Mouse (Mus musculus): ENCODE data around the gene Poln. TPM values are rescaled to one million over a fixed set of nuclear protein-coding genes. Genes with fewer than 3 reads are reported as not detected.

Gene Poln
- 0.49 and 0.89 TPM in 2 replicates for polyA plus RNA-seq (2014; fragmentation: Nextera tagmentation; extraction: Ambion mirVana)

GRCm38 (mm10) chr5:34168950-34169891 lies at the start of gene Poln, which contains the start of gene Haus3:
Gene Poln, minus strand, starts transcription at chr5:34169448.
Gene Haus3, minus strand, starts transcription at chr5:34169527.
- Histone ChIP-seq H3K9ac (ENCODE audit: low read length) (peak within 1 kb of the TSS; percentile 80), H3K4me1 (ENCODE audit: control insufficient read depth, insufficient read depth, low read length) (peaks cover 8% of the 10 kb centered on the region; the same call in 1 of the 2 replicates), H3K4me3 (ENCODE audit: low read depth, low read length) (peak within 1 kb of the TSS; percentile 73), H3K27ac (ENCODE audit: low read depth, low read length) (peak within 1 kb of the TSS; percentile 86), H3K36me3 (ENCODE audit: control insufficient read depth, insufficient read depth, low read length) (peaks cover 18% of the 10 kb centered on the region; the same call in 1 of the 2 replicates), H3K27me3 (replicated peaks; ENCODE audit: control insufficient read depth, insufficient read depth, low read length) (no peaks in the 10 kb centered on the region), H3K4me2 (ENCODE audit: low read length) (peak within 1 kb of the TSS; percentile 61), H3K9me3 (replicated peaks; ENCODE audit: control insufficient read depth, low read length) (no peaks in the 10 kb centered on the region)
- DNase-seq (ENCODE audit: low spot score) (peak; percentile 99), ATAC-seq (peak; percentile 100)
- under 1% methylated on average over 57 of the region's 57 CpGs for WGBS

DNA sequence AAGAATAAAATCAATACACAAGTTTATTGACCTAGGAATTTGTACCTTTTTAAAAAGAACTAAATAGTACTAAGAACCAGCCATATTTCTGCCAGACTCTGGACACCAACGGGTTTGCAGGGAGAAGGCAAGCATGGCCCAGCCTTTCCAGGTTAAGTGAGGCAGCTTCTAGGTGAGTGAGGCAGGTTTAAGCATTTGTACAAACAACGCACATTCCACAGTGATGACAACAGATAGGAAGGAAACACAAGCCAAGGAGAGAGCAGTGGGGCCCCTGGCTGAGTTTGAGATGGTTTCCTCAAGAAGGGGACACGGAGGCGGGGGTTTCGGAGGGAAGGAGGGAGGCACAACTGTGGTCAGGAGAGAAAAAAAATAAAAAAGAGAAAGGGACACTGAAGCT lies 49.4 kb upstream of the Poln start:
- no peak overlapping the region for H3K4me2 ChIP-seq (ENCODE audit: low read length)
- 82% methylated on average over 5 of the region's 5 CpGs for WGBS
- H3K27ac ChIP-seq (ENCODE audit: low read depth, low read length): no peak overlapping the region
- no peaks in the 10 kb centered on the region for H3K9me3 ChIP-seq (replicated peaks; ENCODE audit: control insufficient read depth, low read length)
- H3K36me3 ChIP-seq (ENCODE audit: control insufficient read depth, insufficient read depth, low read length): no peaks in the 10 kb centered on the region
- no peak for DNase-seq (ENCODE audit: low spot score)
- H3K9ac ChIP-seq (ENCODE audit: low read length): no peak overlapping the region
- no peak for ATAC-seq
- H3K4me1 ChIP-seq (ENCODE audit: control insufficient read depth, insufficient read depth, low read length): no peaks in the 10 kb centered on the region
- H3K27me3 ChIP-seq (replicated peaks; ENCODE audit: control insufficient read depth, insufficient read depth, low read length): no peaks in the 10 kb centered on the region
- no peak overlapping the region for H3K4me3 ChIP-seq (ENCODE audit: low read depth, low read length)

- H3K9me3 ChIP-seq (replicated peaks; ENCODE audit: control insufficient read depth, low read length): no peaks in the 10 kb centered on the region
- no peak overlapping the region for H3K27ac ChIP-seq (ENCODE audit: low read depth, low read length)
- 72% methylated on average over 9 of the region's 9 CpGs for WGBS
- no peaks in the 10 kb centered on the region for H3K4me1 ChIP-seq (ENCODE audit: control insufficient read depth, insufficient read depth, low read length)
- H3K36me3 ChIP-seq (ENCODE audit: control insufficient read depth, insufficient read depth, low read length): no peaks in the 10 kb centered on the region
- no peak overlapping the region for H3K9ac ChIP-seq (ENCODE audit: low read length)
- H3K4me3 ChIP-seq (ENCODE audit: low read depth, low read length): no peak overlapping the region
- no peak for ATAC-seq
- no peak for DNase-seq (ENCODE audit: low spot score)
- H3K27me3 ChIP-seq (replicated peaks; ENCODE audit: control insufficient read depth, insufficient read depth, low read length): no peaks in the 10 kb centered on the region
- no peak overlapping the region for H3K4me2 ChIP-seq (ENCODE audit: low read length)
Observed at GRCm38 (mm10) chr5:34217756-34218155, 48.5 kb upstream of the Poln start.

GRCm38 (mm10) chr5:34216025-34216424 lies 46.8 kb upstream of the Poln start:
- Histone ChIP-seq H3K4me1 (ENCODE audit: control insufficient read depth, insufficient read depth, low read length) (no peaks in the 10 kb centered on the region), H3K27me3 (replicated peaks; ENCODE audit: control insufficient read depth, insufficient read depth, low read length) (no peaks in the 10 kb centered on the region), H3K4me3 (ENCODE audit: low read depth, low read length) (no peak overlapping the region), H3K27ac (ENCODE audit: low read depth, low read length) (no peak overlapping the region), H3K4me2 (ENCODE audit: low read length) (no peak overlapping the region), H3K9ac (ENCODE audit: low read length) (no peak overlapping the region), H3K9me3 (replicated peaks; ENCODE audit: control insufficient read depth, low read length) (no peaks in the 10 kb centered on the region), H3K36me3 (ENCODE audit: control insufficient read depth, insufficient read depth, low read length) (no peaks in the 10 kb centered on the region)
- ATAC-seq (no peak), DNase-seq (ENCODE audit: low spot score) (no peak)
- WGBS: 83% methylated on average over 7 of the region's 7 CpGs

- no peak overlapping the region for H3K27ac ChIP-seq (ENCODE audit: low read depth, low read length)
- no peak for ATAC-seq
- no peak overlapping the region for H3K4me2 ChIP-seq (ENCODE audit: low read length)
- no peaks in the 10 kb centered on the region for H3K9me3 ChIP-seq (replicated peaks; ENCODE audit: control insufficient read depth, low read length)
- no peak for DNase-seq (ENCODE audit: low spot score)
- no peaks in the 10 kb centered on the region for H3K27me3 ChIP-seq (replicated peaks; ENCODE audit: control insufficient read depth, insufficient read depth, low read length)
- WGBS: 81% methylated on average over 8 of the region's 8 CpGs
- H3K36me3 ChIP-seq (ENCODE audit: control insufficient read depth, insufficient read depth, low read length): no peaks in the 10 kb centered on the region
- no peak overlapping the region for H3K4me3 ChIP-seq (ENCODE audit: low read depth, low read length)
- no peak overlapping the region for H3K9ac ChIP-seq (ENCODE audit: low read length)
- no peaks in the 10 kb centered on the region for H3K4me1 ChIP-seq (ENCODE audit: control insufficient read depth, insufficient read depth, low read length)
Observed at GRCm38 (mm10) chr5:34213659-34214058, 44.4 kb upstream of the Poln start.

- WGBS: 0% methylated on average over 1 of the region's 1 CpGs
Observed at GRCm38 (mm10) chr5:34210279-34210678, 41.0 kb upstream of the Poln start.

GRCm38 (mm10) chr5:34207503-34207902 lies 38.3 kb upstream of the Poln start:
- no peak for DNase-seq (ENCODE audit: low spot score)
- Histone ChIP-seq H3K4me1 (ENCODE audit: control insufficient read depth, insufficient read depth, low read length) (no peaks in the 10 kb centered on the region), H3K4me3 (ENCODE audit: low read depth, low read length) (no peak overlapping the region), H3K4me2 (ENCODE audit: low read length) (no peak overlapping the region), H3K9ac (ENCODE audit: low read length) (no peak overlapping the region), H3K27ac (ENCODE audit: low read depth, low read length) (no peak overlapping the region), H3K9me3 (replicated peaks; ENCODE audit: control insufficient read depth, low read length) (no peaks in the 10 kb centered on the region), H3K36me3 (ENCODE audit: control insufficient read depth, insufficient read depth, low read length) (no peaks in the 10 kb centered on the region), H3K27me3 (replicated peaks; ENCODE audit: control insufficient read depth, insufficient read depth, low read length) (no peaks in the 10 kb centered on the region)
- no peak for ATAC-seq
- 48% methylated on average over 3 of the region's 3 CpGs for WGBS

More at GRCm38 (mm10) chr5:34210279-34210678, 41.0 kb upstream of the Poln start:
- H3K9me3 ChIP-seq (replicated peaks; ENCODE audit: control insufficient read depth, low read length): no peaks in the 10 kb centered on the region
- H3K36me3 ChIP-seq (ENCODE audit: control insufficient read depth, insufficient read depth, low read length): no peaks in the 10 kb centered on the region
- no peak overlapping the region for H3K9ac ChIP-seq (ENCODE audit: low read length)
- ATAC-seq: peak; percentile 69
- H3K27me3 ChIP-seq (replicated peaks; ENCODE audit: control insufficient read depth, insufficient read depth, low read length): no peaks in the 10 kb centered on the region
- H3K4me2 ChIP-seq (ENCODE audit: low read length): no peak overlapping the region
- no peak overlapping the region for H3K27ac ChIP-seq (ENCODE audit: low read depth, low read length)
- no peaks in the 10 kb centered on the region for H3K4me1 ChIP-seq (ENCODE audit: control insufficient read depth, insufficient read depth, low read length)
- DNase-seq (ENCODE audit: low spot score): peak; percentile 90
- no peak overlapping the region for H3K4me3 ChIP-seq (ENCODE audit: low read depth, low read length)

DNA sequence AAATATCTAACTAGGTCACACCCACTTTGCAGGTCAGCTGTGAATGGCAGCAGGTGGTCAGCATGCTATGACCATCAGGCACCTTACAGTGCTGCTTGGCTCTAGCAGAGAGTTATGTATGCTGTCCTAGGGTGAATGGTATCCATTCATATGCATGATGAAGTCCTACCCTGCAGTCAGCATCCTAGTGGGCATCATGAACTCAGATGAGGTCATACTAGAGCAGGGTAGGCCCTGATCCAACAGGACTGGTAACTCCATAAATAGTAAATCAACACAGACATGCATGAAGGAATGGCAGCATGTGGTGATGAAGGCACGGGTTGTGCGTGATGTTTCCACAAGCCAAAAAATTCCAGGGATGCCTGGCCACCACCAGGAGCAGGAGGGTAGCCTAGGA lies 36.5 kb upstream of the Poln start:
- no peak overlapping the region for H3K4me3 ChIP-seq (ENCODE audit: low read depth, low read length)
- no peak overlapping the region for H3K9ac ChIP-seq (ENCODE audit: low read length)
- H3K4me2 ChIP-seq (ENCODE audit: low read length): no peak overlapping the region
- H3K27me3 ChIP-seq (replicated peaks; ENCODE audit: control insufficient read depth, insufficient read depth, low read length): no peaks in the 10 kb centered on the region
- no peak for DNase-seq (ENCODE audit: low spot score)
- H3K36me3 ChIP-seq (ENCODE audit: control insufficient read depth, insufficient read depth, low read length): no peaks in the 10 kb centered on the region
- no peaks in the 10 kb centered on the region for H3K9me3 ChIP-seq (replicated peaks; ENCODE audit: control insufficient read depth, low read length)
- ATAC-seq: no peak
- no peak overlapping the region for H3K27ac ChIP-seq (ENCODE audit: low read depth, low read length)
- H3K4me1 ChIP-seq (ENCODE audit: control insufficient read depth, insufficient read depth, low read length): no peaks in the 10 kb centered on the region
- WGBS: 93% methylated on average over 2 of the region's 2 CpGs

DNA sequence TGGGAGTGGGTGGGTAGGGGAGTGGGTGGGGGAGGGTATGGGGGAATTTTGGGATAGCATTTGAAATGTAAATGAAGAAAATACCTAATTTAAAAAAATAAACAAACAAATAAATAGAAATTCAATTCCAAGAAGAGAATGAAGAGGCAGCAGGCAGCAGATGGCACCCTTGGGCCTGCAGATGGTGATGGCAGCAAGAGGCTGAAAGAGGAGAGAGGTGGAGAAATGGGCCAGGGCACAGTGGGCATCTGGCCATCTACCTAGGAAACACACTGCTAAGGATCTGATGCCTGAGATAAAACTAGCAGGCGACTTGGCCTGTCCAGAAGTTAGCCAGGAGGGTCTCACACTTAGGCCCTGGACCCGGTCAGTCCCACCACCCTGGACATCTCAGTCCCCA lies 35.7 kb upstream of the Poln start:
- no peak overlapping the region for H3K4me3 ChIP-seq (ENCODE audit: low read depth, low read length)
- 76% methylated on average over 2 of the region's 2 CpGs for WGBS
- ATAC-seq: no peak
- H3K9ac ChIP-seq (ENCODE audit: low read length): no peak overlapping the region
- no peak for DNase-seq (ENCODE audit: low spot score)
- H3K9me3 ChIP-seq (replicated peaks; ENCODE audit: control insufficient read depth, low read length): no peaks in the 10 kb centered on the region
- no peak overlapping the region for H3K27ac ChIP-seq (ENCODE audit: low read depth, low read length)
- H3K27me3 ChIP-seq (replicated peaks; ENCODE audit: control insufficient read depth, insufficient read depth, low read length): no peaks in the 10 kb centered on the region
- no peaks in the 10 kb centered on the region for H3K4me1 ChIP-seq (ENCODE audit: control insufficient read depth, insufficient read depth, low read length)
- no peaks in the 10 kb centered on the region for H3K36me3 ChIP-seq (ENCODE audit: control insufficient read depth, insufficient read depth, low read length)
- no peak overlapping the region for H3K4me2 ChIP-seq (ENCODE audit: low read length)
